Comparison of ENCODE assay signal across 7 mouse cellular contexts in the genomic region with DNA sequence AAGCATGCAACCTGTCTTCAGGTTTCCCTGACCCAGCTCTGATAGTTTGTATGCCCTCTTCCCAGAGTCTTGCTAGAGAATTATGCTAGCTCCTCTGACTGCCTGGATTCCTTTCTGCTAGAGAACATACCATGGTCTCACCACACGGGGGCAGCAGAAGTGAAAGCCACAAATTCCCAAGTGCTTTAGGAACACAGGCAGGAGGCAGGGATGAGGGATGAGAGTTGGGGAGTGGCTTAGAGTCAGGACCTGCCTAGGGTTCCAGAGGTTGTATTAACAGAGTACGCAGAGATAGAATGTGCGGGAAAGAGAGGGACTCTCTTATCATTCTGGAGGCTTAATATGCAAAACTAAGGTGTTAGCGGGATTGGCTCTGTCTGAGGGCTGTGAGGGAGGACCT.
A peak's percentile ranks its signal among the peaks of the same experiment; 100 is the strongest.
DNase-seq lines count a peak whose midpoint lies in the region; TF ChIP-seq lines count a peak whose summit lies in the region.

No protein-coding gene starts in this region.

- in situ Hi-C loops in ES-E14 (cut with MboI; ENCODE audit: low sequenced_read_pairs in 2 of 2, unreplicated experiment in 2 of 2), result no loop called here

- intact Hi-C loops in heart, postnatal 14 days (cut with DNase I), result loop anchor here (5.0 to 10.0 kb wide), 2 partner anchors 111 to 167 kb away; a partner anchor contains a TSS

- H3K9me3 ChIP-seq in ES-E14 (ENCODE audit: control insufficient read depth, insufficient read depth, low read depth, low read length), result no peaks in the 10 kb centered on the region
- H3K9me3 ChIP-seq in embryonic facial prominence, embryonic 10.5 days, result no peaks in the 10 kb centered on the region

- H3K27ac ChIP-seq in ES-E14 (ENCODE audit: insufficient read depth, low read depth, low read length, poor library complexity, severe bottlenecking), result no peak overlapping the region
- H3K27ac ChIP-seq in embryonic facial prominence, embryonic 10.5 days (replicated peaks), result no peak overlapping the region
- H3K27ac ChIP-seq in layer of hippocampus, adult 2 months, result no peak overlapping the region

- 24% methylated on average over 4 of the region's 4 CpGs for WGBS in embryonic facial prominence, embryonic 10.5 days

- no peak overlapping the region for H3K4me3 ChIP-seq in ES-E14 (ENCODE audit: insufficient read depth in 1 of 2, low read depth in 1 of 2, low read length in 2 of 2, poor library complexity in 1 of 2, severe bottlenecking in 1 of 2)
- no peak overlapping the region for H3K4me3 ChIP-seq in embryonic facial prominence, embryonic 10.5 days
- no peak overlapping the region for H3K4me3 ChIP-seq in layer of hippocampus, adult 2 months

- no peaks in the 10 kb centered on the region for H3K27me3 ChIP-seq in embryonic facial prominence, embryonic 10.5 days (replicated peaks; ENCODE audit: low read depth, poor library complexity, severe bottlenecking)

- no peak overlapping the region for H3K9ac ChIP-seq in ES-E14 (ENCODE audit: insufficient read depth, low read depth, low read length, poor library complexity, severe bottlenecking)

- DNase-seq in ES-E14 (ENCODE audit: low read depth, low spot score), result peak; percentile 85
- DNase-seq in adrenal gland, postnatal 25 days, result peak; percentile 51
- DNase-seq in embryonic facial prominence, embryonic 10.5 days (ENCODE audit: low spot score), result peak; percentile 78
- peak; percentile 63 to 65 for DNase-seq in heart, postnatal 14 days
- peak; percentile 52 to 75 for DNase-seq in layer of hippocampus, adult 2 months (ENCODE audit: low spot score in 2 of 2)
- peak; percentile 73 for DNase-seq in lung, postnatal 10 days
- DNase-seq in right cerebral cortex, adult 2 months (ENCODE audit: low spot score in 2 of 2), result peak; percentile 69 to 80

- no peaks in the 10 kb centered on the region for H3K36me3 ChIP-seq in ES-E14 (ENCODE audit: control insufficient read depth, insufficient read depth, low read length, poor library complexity, severe bottlenecking)
- no peaks in the 10 kb centered on the region for H3K36me3 ChIP-seq in embryonic facial prominence, embryonic 10.5 days (replicated peaks)

- TF ChIP-seq CTCF in layer of hippocampus, adult 2 months (conservative IDR thresholded peaks at IDR 0.05), result peak; percentile 88

- no peaks in the 10 kb centered on the region for H3K4me1 ChIP-seq in ES-E14 (ENCODE audit: control insufficient read depth in 2 of 2, insufficient read depth in 2 of 2, low read length in 2 of 2, poor library complexity in 1 of 2)
- no peaks in the 10 kb centered on the region for H3K4me1 ChIP-seq in embryonic facial prominence, embryonic 10.5 days

TF ChIP-seq in ES-E14, 5 proteins besides CTCF, POLR2A, EP300 and RAD21:
- TF ChIP-seq ZC3H11A (IDR thresholded peaks at IDR 0.05; ENCODE audit: borderline replicate concordance, low read depth, low read length), result peak; percentile 51
- TF ChIP-seq CHD2 (IDR thresholded peaks at IDR 0.05; ENCODE audit: low read depth, low read length), result no peak
